Mouse (Mus musculus): ENCODE measurements around the gene Nog. TPM values are rescaled to one million over a fixed set of nuclear protein-coding genes. Genes with fewer than 3 reads are reported as not detected.

Nog gene
- not detected for polyA plus RNA-seq (2017; shearing (Covaris generic))

GRCm38 (mm10) chr11:89302056-89302815 lies at the start of gene Nog:
Gene Nog (minus strand): TSS chr11:89302332.

Other genes starting within 250 kb of the Nog start
- gene Dgke, start 235.5 kb downstream of the Nog start, polyA plus RNA-seq (2017; shearing (Covaris generic)), result 7.2 TPM
- gene Gm525, start 228.5 kb downstream of the Nog start, polyA plus RNA-seq (2017; shearing (Covaris generic)), result not detected